Mouse (Mus musculus): ENCODE data around the gene Ms4a4a.

DNA sequence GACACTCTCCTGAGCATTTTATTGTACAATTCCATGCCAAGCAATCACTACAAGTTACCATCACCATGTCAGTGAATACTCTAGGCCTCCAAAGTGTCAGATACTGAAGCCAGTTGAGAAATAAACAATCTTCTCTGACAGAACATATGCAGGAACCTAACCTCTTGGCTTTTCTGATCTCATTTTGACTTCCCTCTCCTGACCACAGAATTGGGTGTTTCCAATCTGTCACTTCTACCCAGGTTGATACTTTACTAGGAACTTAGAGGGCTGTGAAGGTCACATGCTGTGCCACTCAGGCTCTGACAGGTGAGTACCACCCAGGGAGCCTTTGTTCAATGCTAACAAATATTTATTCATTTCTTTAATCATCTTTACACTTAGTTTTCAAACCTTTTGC, 13.3 kb upstream of the Ms4a4a start:
- TF ChIP-seq CTCF (conservative IDR thresholded peaks at IDR 0.05; ENCODE audit: low read length) (no peak), POU5F1 (IDR thresholded peaks at IDR 0.05; ENCODE audit: borderline replicate concordance, low read length) (no peak), NANOG (IDR thresholded peaks at IDR 0.05; ENCODE audit: borderline replicate concordance, low read length) (no peak)
